Mouse (Mus musculus) ES-Bruce4 (cell line): ENCODE measurements at regions not wholly inside any gene's neighbourhood (a gene's known extent, or its start where the extent isn't known, plus 50 kb on each side); places are given as distances from the start of the nearest gene placed in this dataset.

Source experiments
- CTCF ChIP-seq: IDR thresholded peaks from one replicate; pipeline ENCODE4 v1.8.1; 2011; ENCODE audit warnings: low read depth, low read length
- EP300 ChIP-seq: IDR thresholded peaks from 2 replicates; pipeline ENCODE4 v1.6.1; 2011; ENCODE audit warnings: low read depth, low read length; ENCODE audit not compliant: insufficient read depth

- TF ChIP-seq CTCF = no peak
- TF ChIP-seq EP300 = no peak
These were observed 175.2 kb upstream of the Cdkn2b start for GRCm38 (mm10) chr4:89485981-89486531.
